Mouse (Mus musculus): ENCODE results near the gene Olfr1389.

GRCm38 (mm10) chr11:49410540-49410939, 12.3 kb upstream of the Olfr1389 start:
- TF ChIP-seq POLR2A (IDR thresholded peaks at IDR 0.05; ENCODE audit: insufficient read depth, low read depth, low read length) (no peak), CTCF (IDR thresholded peaks at IDR 0.05) (peak; percentile 76), EP300 (IDR thresholded peaks at IDR 0.05; ENCODE audit: insufficient read depth, low read depth, low read length) (no peak)

All from heart, adult 2 months (tissue).